Comparison of ENCODE assay signal across 30 mouse cellular contexts in the genomic region with DNA sequence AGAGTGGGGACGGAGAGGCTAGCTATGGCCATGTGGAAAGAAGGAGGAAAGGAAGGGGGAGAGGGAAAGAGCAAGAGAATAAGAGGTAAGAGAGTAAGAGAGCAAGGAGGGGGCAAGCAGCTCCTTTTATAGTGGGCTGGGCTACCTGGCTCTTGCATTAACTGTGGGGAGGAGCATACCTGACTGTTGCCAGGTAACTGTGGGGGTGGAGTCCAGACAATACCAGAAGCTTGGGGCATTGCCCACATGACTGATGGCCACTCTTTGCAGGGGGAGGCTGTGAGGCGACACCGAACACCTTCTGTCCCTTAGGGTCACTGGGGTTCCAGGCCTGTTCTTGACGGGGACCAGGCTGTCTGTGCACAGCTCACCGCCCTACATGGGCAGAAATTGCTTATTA. TPM values are rescaled to one million over a fixed set of nuclear protein-coding genes. Genes with fewer than 3 reads are reported as not detected.
"Had no signal": no experiment of that assay in that cellular context is flagged by ENCODE, and none has a peak within 500 bp of the region (broad histone marks: within the 10 kb centered on the region; RNA-seq: fewer than 3 reads in every experiment).

No protein-coding gene starts in this region.

- H3K9me3 ChIP-seq: limb, embryonic 10.5 days; limb, embryonic 12.5 days; limb, embryonic 13.5 days; limb, embryonic 15.5 days; liver, embryonic 12.5 days; liver, embryonic 13.5 days; liver, embryonic 15.5 days; lung, embryonic 15.5 days; megakaryocyte, embryonic 14.5 days; midbrain, embryonic 10.5 days; midbrain, embryonic 12.5 days; midbrain, embryonic 13.5 days; midbrain, embryonic 15.5 days; neural tube, embryonic 12.5 days; neural tube, embryonic 13.5 days had no signal

- H3K36me3 ChIP-seq: limb, embryonic 10.5 days; limb, embryonic 13.5 days had no signal

- H3K4me2 ChIP-seq: limb, embryonic 12.5 days; limb, embryonic 13.5 days; limb, embryonic 15.5 days; liver, embryonic 11.5 days; liver, embryonic 12.5 days; liver, embryonic 13.5 days; liver, embryonic 15.5 days; lung, embryonic 14.5 days; lung, embryonic 15.5 days; midbrain, embryonic 11.5 days; midbrain, embryonic 12.5 days; midbrain, embryonic 13.5 days; midbrain, embryonic 15.5 days; neural tube, embryonic 12.5 days; neural tube, embryonic 13.5 days had no signal

- H3K27ac ChIP-seq: left cerebral cortex, adult 2 months; limb, embryonic 10.5 days; limb, embryonic 12.5 days; limb, embryonic 13.5 days; limb, embryonic 15.5 days; liver, embryonic 12.5 days; liver, embryonic 13.5 days; liver, embryonic 14.5 days; liver, embryonic 15.5 days; lung, embryonic 15.5 days; macrophage; midbrain, embryonic 10.5 days; midbrain, embryonic 12.5 days; midbrain, embryonic 13.5 days; midbrain, embryonic 15.5 days; neural tube, embryonic 12.5 days; neural tube, embryonic 13.5 days had no signal

- ATAC-seq: liver, embryonic 12.5 days; liver, postnatal 0 days; midbrain, embryonic 13.5 days; midbrain, embryonic 15.5 days; midbrain, embryonic 16.5 days had no signal

- DNase-seq: layer of hippocampus, postnatal 36 days; left cerebral cortex, postnatal 4 days; liver; liver, embryonic 13.5 days; liver, postnatal 0 days; lung, embryonic 14.5 days; midbrain, embryonic 14.5 days had no signal

- H3K4me3 ChIP-seq: left cerebral cortex, adult 2 months; limb, embryonic 10.5 days; limb, embryonic 12.5 days; limb, embryonic 13.5 days; limb, embryonic 15.5 days; liver, embryonic 12.5 days; liver, embryonic 13.5 days; liver, embryonic 15.5 days; lung, embryonic 15.5 days; megakaryocyte, embryonic 14.5 days; midbrain, embryonic 10.5 days; midbrain, embryonic 12.5 days; midbrain, embryonic 13.5 days; midbrain, embryonic 15.5 days; myocyte; neural tube, embryonic 12.5 days; neural tube, embryonic 13.5 days had no signal

- H3K9ac ChIP-seq: limb, embryonic 12.5 days; limb, embryonic 13.5 days; limb, embryonic 15.5 days; liver, embryonic 12.5 days; liver, embryonic 13.5 days; liver, embryonic 14.5 days; liver, embryonic 15.5 days; liver, postnatal 0 days; lung, embryonic 14.5 days; lung, embryonic 15.5 days; midbrain, embryonic 12.5 days; midbrain, embryonic 13.5 days; midbrain, embryonic 15.5 days; neural tube, embryonic 12.5 days; neural tube, embryonic 13.5 days had no signal

- H3K27me3 ChIP-seq: limb, embryonic 13.5 days; limb, embryonic 15.5 days; liver, embryonic 12.5 days; liver, embryonic 13.5 days; liver, embryonic 15.5 days; lung, embryonic 15.5 days; megakaryocyte, embryonic 14.5 days; midbrain, embryonic 12.5 days; midbrain, embryonic 13.5 days; midbrain, embryonic 15.5 days; neural tube, embryonic 12.5 days; neural tube, embryonic 13.5 days had no signal

- H3K4me1 ChIP-seq: limb, embryonic 10.5 days; limb, embryonic 12.5 days; limb, embryonic 13.5 days; limb, embryonic 15.5 days; liver, embryonic 12.5 days; liver, embryonic 13.5 days; liver, embryonic 15.5 days; lung, embryonic 15.5 days; megakaryocyte, embryonic 14.5 days; midbrain, embryonic 10.5 days; midbrain, embryonic 12.5 days; midbrain, embryonic 13.5 days; midbrain, embryonic 15.5 days; neural tube, embryonic 12.5 days; neural tube, embryonic 13.5 days had no signal

RNA-seq across cellular contexts. Expression of a gene that starts 37.8 kb away (rescaled TPM):
- polyA plus RNA-seq: limb, embryonic 10.5 days; limb, embryonic 11.5 days; limb, embryonic 12.5 days; limb, embryonic 13.5 days; limb, embryonic 15.5 days; liver, embryonic 11.5 days; liver, embryonic 12.5 days; liver, embryonic 13.5 days; liver, embryonic 15.5 days; liver, embryonic 16.5 days; liver, postnatal 0 days; lung, embryonic 14.5 days; midbrain, embryonic 11.5 days; midbrain, embryonic 12.5 days; myocyte had no signal
